Mouse (Mus musculus): ENCODE measurements around the gene Spata22. TPM values are rescaled to one million over a fixed set of nuclear protein-coding genes. Genes with fewer than 3 reads are reported as not detected.

The Spata22 gene
- polyA plus RNA-seq, 2 experiments, result 1.0 to 2.0 TPM

DNA sequence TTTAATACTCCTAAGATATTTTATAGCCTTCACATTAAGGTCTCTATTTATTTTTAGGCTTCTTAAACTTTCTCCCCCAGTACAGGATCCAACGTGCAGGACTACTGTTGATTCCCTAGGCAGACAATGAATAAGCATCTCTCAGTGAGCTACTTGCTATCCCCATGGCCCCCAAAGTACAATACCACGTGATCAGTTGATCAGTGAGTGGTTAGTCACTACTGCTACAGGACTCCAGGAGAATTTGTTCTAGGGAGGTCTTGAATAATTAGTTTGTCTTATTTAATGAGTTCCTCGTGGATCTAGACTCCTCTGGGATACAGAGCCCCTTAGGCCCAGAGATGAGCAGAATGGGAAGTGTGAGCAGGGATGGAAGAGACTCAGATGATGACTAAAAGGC, 20.9 kb downstream of the Spata22 start, which contains the start of gene Olfr20:
TSS of gene Olfr20 (plus strand) at position 301 of the 400 bp plus-strand sequence.
- Histone ChIP-seq H3K36me3 (replicated peaks; ENCODE audit: control insufficient read depth, insufficient read depth, low read depth) (no peaks in the 10 kb centered on the region), H3K9me3 (ENCODE audit: control insufficient read depth, low read length) (no peaks in the 10 kb centered on the region), H3K9ac (replicated peaks) (no peak within 1 kb of the TSS), H3K27ac (no peak within 1 kb of the TSS), H3K4me3 (ENCODE audit: insufficient read depth in 1 of 2, low read depth in 2 of 2, low read length in 2 of 2) (no peak within 1 kb of the TSS), H3K4me1 (replicated peaks; ENCODE audit: control insufficient read depth in 2 of 2, insufficient read depth in 2 of 2, low read length in 1 of 2) (no peaks in the 10 kb centered on the region), H3K4me2 (ENCODE audit: low read depth) (no peak within 1 kb of the TSS), H3K27me3 (ENCODE audit: control insufficient read depth, insufficient read depth, low read length) (no peaks in the 10 kb centered on the region)
- no peak for TF ChIP-seq EP300 (IDR thresholded peaks at IDR 0.05; ENCODE audit: low read depth)
- TF ChIP-seq CTCF (IDR thresholded peaks at IDR 0.05; ENCODE audit: low read depth), result no peak
- ATAC-seq (ENCODE audit: insufficient read depth) (no peak), DNase-seq (ENCODE audit: low read depth in 3 of 3, low spot score in 3 of 3) (no peak)
- 27% methylated on average over 3 of the region's 3 CpGs for WGBS (ENCODE audit: insufficient replicate concordance)

DNA sequence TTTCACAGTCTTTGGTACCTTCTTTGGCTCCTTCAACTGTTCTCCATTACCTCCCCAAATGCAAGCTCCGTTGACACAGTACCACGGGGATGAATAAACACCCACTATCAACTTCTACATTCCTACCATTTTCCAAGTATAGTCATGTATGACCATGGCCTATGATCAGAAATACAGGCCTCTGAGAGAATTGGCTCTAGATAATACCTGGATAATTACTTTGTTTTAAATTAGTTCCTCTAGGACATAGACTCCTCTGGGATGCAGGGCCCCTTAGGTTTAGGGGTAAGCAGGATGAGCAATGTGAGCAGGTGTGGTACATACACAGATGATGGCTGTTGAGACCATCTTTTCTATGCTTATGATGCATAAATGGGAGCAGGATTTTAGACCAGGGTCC, 41.4 kb downstream of the Spata22 start, which contains the start of gene Olfr376:
TSS of gene Olfr376 (plus strand) at position 301 of the 400 bp plus-strand sequence.
- Histone ChIP-seq H3K9me3 (ENCODE audit: control insufficient read depth, low read length) (no peaks in the 10 kb centered on the region), H3K36me3 (replicated peaks; ENCODE audit: control insufficient read depth, insufficient read depth, low read depth) (no peaks in the 10 kb centered on the region), H3K4me3 (ENCODE audit: insufficient read depth in 1 of 2, low read depth in 2 of 2, low read length in 2 of 2) (no peak within 1 kb of the TSS), H3K27me3 (ENCODE audit: control insufficient read depth, insufficient read depth, low read length) (no peaks in the 10 kb centered on the region), H3K4me1 (replicated peaks; ENCODE audit: control insufficient read depth in 2 of 2, insufficient read depth in 2 of 2, low read length in 1 of 2) (no peaks in the 10 kb centered on the region), H3K9ac (replicated peaks) (no peak within 1 kb of the TSS), H3K27ac (no peak within 1 kb of the TSS), H3K4me2 (ENCODE audit: low read depth) (no peak within 1 kb of the TSS)
- DNase-seq (ENCODE audit: low read depth in 3 of 3, low spot score in 3 of 3), result no peak
- no peak for TF ChIP-seq CTCF (IDR thresholded peaks at IDR 0.05; ENCODE audit: low read depth)
- TF ChIP-seq EP300 (IDR thresholded peaks at IDR 0.05; ENCODE audit: low read depth), result no peak
- 69% methylated on average over 2 of the region's 2 CpGs for WGBS (ENCODE audit: insufficient replicate concordance)
- no peak for ATAC-seq (ENCODE audit: insufficient read depth)

DNA sequence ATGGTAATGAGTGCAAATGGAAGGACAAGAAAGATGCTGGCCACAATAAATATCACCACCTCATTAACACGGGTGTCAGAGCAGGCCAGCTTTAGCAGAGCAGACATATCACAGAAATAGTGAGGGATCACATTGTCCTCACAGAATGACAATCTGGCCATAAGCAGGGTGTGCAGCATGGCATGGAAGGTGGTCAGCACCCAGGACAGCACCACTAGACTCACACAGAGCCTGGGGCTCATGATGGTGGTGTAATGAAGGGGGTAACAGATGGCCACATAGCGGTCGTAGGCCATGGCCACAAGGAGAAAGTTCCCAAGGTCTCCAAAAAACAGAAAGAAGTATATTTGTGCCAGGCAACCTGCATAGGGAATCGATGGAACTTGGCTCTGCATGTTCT, 65.8 kb downstream of the Spata22 start:
- ATAC-seq (ENCODE audit: insufficient read depth), result no peak
- Histone ChIP-seq H3K4me2 (ENCODE audit: low read depth) (no peak overlapping the region), H3K4me3 (ENCODE audit: insufficient read depth in 1 of 2, low read depth in 2 of 2, low read length in 2 of 2) (no peak overlapping the region), H3K9ac (replicated peaks) (no peak overlapping the region), H3K4me1 (replicated peaks; ENCODE audit: control insufficient read depth in 2 of 2, insufficient read depth in 2 of 2, low read length in 1 of 2) (no peaks in the 10 kb centered on the region), H3K36me3 (replicated peaks; ENCODE audit: control insufficient read depth, insufficient read depth, low read depth) (no peaks in the 10 kb centered on the region), H3K27ac (no peak overlapping the region), H3K27me3 (ENCODE audit: control insufficient read depth, insufficient read depth, low read length) (no peaks in the 10 kb centered on the region), H3K9me3 (ENCODE audit: control insufficient read depth, low read length) (no peaks in the 10 kb centered on the region)
- WGBS (ENCODE audit: insufficient replicate concordance), result 51% methylated on average over 4 of the region's 4 CpGs
- no peak for TF ChIP-seq CTCF (IDR thresholded peaks at IDR 0.05; ENCODE audit: low read depth)
- TF ChIP-seq EP300 (IDR thresholded peaks at IDR 0.05; ENCODE audit: low read depth), result no peak
- DNase-seq (ENCODE audit: low read depth in 3 of 3, low spot score in 3 of 3), result no peak

Other genes starting within 250 kb of the Spata22 start
- 0.02 and 0.03 TPM in 2 replicates for gene Itgae, start 239.2 kb upstream of the Spata22 start, polyA plus RNA-seq (2012; rRNA removed)
- 0.03 and 0.06 TPM in 2 replicates for gene Itgae, start 239.2 kb upstream of the Spata22 start, polyA plus RNA-seq (2014; fragmentation: Nextera tagmentation; extraction: Ambion mirVana)
- 4.5 and 5.7 TPM in 2 replicates for gene Haspin, start 191.4 kb upstream of the Spata22 start, polyA plus RNA-seq (2012; rRNA removed)
- 10.5 and 12.6 TPM in 2 replicates for gene Haspin, start 191.4 kb upstream of the Spata22 start, polyA plus RNA-seq (2014; fragmentation: Nextera tagmentation; extraction: Ambion mirVana)
- gene P2rx5, start 169.3 kb upstream of the Spata22 start, polyA plus RNA-seq (2012; rRNA removed), result 0.05 and 0.08 TPM in 2 replicates
- 0.15 and 0.16 TPM in 2 replicates for gene P2rx5, start 169.3 kb upstream of the Spata22 start, polyA plus RNA-seq (2014; fragmentation: Nextera tagmentation; extraction: Ambion mirVana)
- 38.3 and 40.1 TPM in 2 replicates for gene Emc6, start 152.7 kb upstream of the Spata22 start, polyA plus RNA-seq (2012; rRNA removed)
- 80.3 and 83.7 TPM in 2 replicates for gene Emc6, start 152.7 kb upstream of the Spata22 start, polyA plus RNA-seq (2014; fragmentation: Nextera tagmentation; extraction: Ambion mirVana)
- gene Tax1bp3, start 152.7 kb upstream of the Spata22 start, polyA plus RNA-seq (2012; rRNA removed), result 10.8 and 11.6 TPM in 2 replicates
- gene Tax1bp3, start 152.7 kb upstream of the Spata22 start, polyA plus RNA-seq (2014; fragmentation: Nextera tagmentation; extraction: Ambion mirVana), result 25.8 and 26.7 TPM in 2 replicates
- 4.5 and 5.3 TPM in 2 replicates for gene Ctns, start 130.7 kb upstream of the Spata22 start, polyA plus RNA-seq (2012; rRNA removed)
- gene Ctns, start 130.7 kb upstream of the Spata22 start, polyA plus RNA-seq (2014; fragmentation: Nextera tagmentation; extraction: Ambion mirVana), result 4.8 and 6.8 TPM in 2 replicates
- gene Shpk, start 130.3 kb upstream of the Spata22 start, polyA plus RNA-seq (2012; rRNA removed), result 1.6 and 2.0 TPM in 2 replicates
- gene Shpk, start 130.3 kb upstream of the Spata22 start, polyA plus RNA-seq (2014; fragmentation: Nextera tagmentation; extraction: Ambion mirVana), result 1.5 and 2.4 TPM in 2 replicates
- 0.03 TPM in 1 of 2 replicates, not detected in the other for gene Trpv1, start 95.4 kb upstream of the Spata22 start, polyA plus RNA-seq (2012; rRNA removed)
- gene Trpv1, start 95.4 kb upstream of the Spata22 start, polyA plus RNA-seq (2014; fragmentation: Nextera tagmentation; extraction: Ambion mirVana), result not detected in 2 replicates
- gene Trpv3, start 62.4 kb upstream of the Spata22 start, polyA plus RNA-seq (2012; rRNA removed), result 0.01 TPM in 2 replicates
- 0.03 TPM in 1 of 2 replicates, not detected in the other for gene Trpv3, start 62.4 kb upstream of the Spata22 start, polyA plus RNA-seq (2014; fragmentation: Nextera tagmentation; extraction: Ambion mirVana)
- gene Aspa, start 145 bp upstream of the Spata22 start, polyA plus RNA-seq (2012; rRNA removed), result 1.6 and 2.2 TPM in 2 replicates
- gene Aspa, start 145 bp upstream of the Spata22 start, polyA plus RNA-seq (2014; fragmentation: Nextera tagmentation; extraction: Ambion mirVana), result 2.5 and 3.2 TPM in 2 replicates
- 0.12 TPM in 2 replicates for gene Gm49340, start within 50 bp of the Spata22 start, polyA plus RNA-seq (2012; rRNA removed)
- gene Gm49340, start within 50 bp of the Spata22 start, polyA plus RNA-seq (2014; fragmentation: Nextera tagmentation; extraction: Ambion mirVana), result not detected in 2 replicates
- 0.31 and 0.47 TPM in 2 replicates for gene Olfr20, start 21.0 kb downstream of the Spata22 start, polyA plus RNA-seq (2012; rRNA removed)
- 0.05 TPM in 1 of 2 replicates, not detected in the other for gene Olfr20, start 21.0 kb downstream of the Spata22 start, polyA plus RNA-seq (2014; fragmentation: Nextera tagmentation; extraction: Ambion mirVana)
- gene Olfr376, start 41.5 kb downstream of the Spata22 start, polyA plus RNA-seq (2012; rRNA removed), result not detected in 2 replicates
- not detected in 2 replicates for gene Olfr376, start 41.5 kb downstream of the Spata22 start, polyA plus RNA-seq (2014; fragmentation: Nextera tagmentation; extraction: Ambion mirVana)
- gene Olfr1, start 69.9 kb downstream of the Spata22 start, polyA plus RNA-seq (2012; rRNA removed), result not detected in 2 replicates
- not detected in 2 replicates for gene Olfr1, start 69.9 kb downstream of the Spata22 start, polyA plus RNA-seq (2014; fragmentation: Nextera tagmentation; extraction: Ambion mirVana)
- not detected in 2 replicates for gene Olfr378, start 98.7 kb downstream of the Spata22 start, polyA plus RNA-seq (2012; rRNA removed)
- gene Olfr378, start 98.7 kb downstream of the Spata22 start, polyA plus RNA-seq (2014; fragmentation: Nextera tagmentation; extraction: Ambion mirVana), result not detected in 2 replicates
- gene Olfr380, start 127.8 kb downstream of the Spata22 start, polyA plus RNA-seq (2012; rRNA removed), result not detected in 2 replicates
- not detected in 2 replicates for gene Olfr380, start 127.8 kb downstream of the Spata22 start, polyA plus RNA-seq (2014; fragmentation: Nextera tagmentation; extraction: Ambion mirVana)
- gene Olfr381, start 161.9 kb downstream of the Spata22 start, polyA plus RNA-seq (2012; rRNA removed), result not detected in 2 replicates
- not detected in 2 replicates for gene Olfr381, start 161.9 kb downstream of the Spata22 start, polyA plus RNA-seq (2014; fragmentation: Nextera tagmentation; extraction: Ambion mirVana)
- gene Olfr382, start 187.5 kb downstream of the Spata22 start, polyA plus RNA-seq (2012; rRNA removed), result not detected in 2 replicates
- gene Olfr382, start 187.5 kb downstream of the Spata22 start, polyA plus RNA-seq (2014; fragmentation: Nextera tagmentation; extraction: Ambion mirVana), result not detected in 2 replicates

All from liver, embryonic 14.5 days (tissue).